Mouse (Mus musculus) layer of hippocampus, postnatal 10 days (tissue): ENCODE measurements around the gene Gm9945. TPM values are rescaled to one million over a fixed set of nuclear protein-coding genes. Genes with fewer than 3 reads are reported as not detected.

Experiments used
- DNase-seq, 2 experiments: peaks; one replicate each; pipeline ENCODE4 v3.0.0; 2021; ENCODE audit warnings: low spot score in 2 of 2
- long read RNA-seq: library from polyadenylated mRNA; stranded (forward); transcript quantifications from one replicate; pipeline ENCODE4 v2.0.0, GENCODE M21; 2023
- total RNA-seq, 2 experiments: library from RNA; stranded (reverse); gene quantifications; 2 replicates each; pipeline ENCODE4 v1.2.3; 2021

Gm9945 gene
- total RNA-seq = 1 to 10 TPM; 1.1 to 1.5 TPM
- long read RNA-seq, transcript Gm9945-201 (1 exons, 932 nt) = major isoform, 13 of 14 reads
- long read RNA-seq, partial matches to known transcripts = 0 of 14 reads
- long read RNA-seq, other reads (novel, unspliced or antisense) = 1 of 14 reads

- peak; percentile 56 to 70 for DNase-seq
These were observed at the start of gene Gm9945, which contains the start of gene Sowaha for GRCm38 (mm10) chr11:53479783-53480301. Gene Gm9945, plus strand, starts transcription at chr11:53480166. Gene Sowaha, minus strand, starts transcription at chr11:53480274.

- no peak for DNase-seq
These were observed 49.7 kb upstream of the Gm9945 start for GRCm38 (mm10) chr11:53430300-53430669.

GRCm38 (mm10) chr11:53430670-53431346 lies 49.2 kb upstream of the Gm9945 start, which contains the start of the genes Uqcrq and Gdf9:
Gene Uqcrq, minus strand, starts transcription at chr11:53430831.
Gene Gdf9, plus strand, starts transcription at chr11:53431023.
- peak; percentile 98 to 99 for DNase-seq

- DNase-seq = no peak
These were observed 48.5 kb upstream of the Gm9945 start for GRCm38 (mm10) chr11:53431347-53432056.

- DNase-seq = no peak
These were observed 46.9 kb upstream of the Gm9945 start for GRCm38 (mm10) chr11:53433057-53433456.

GRCm38 (mm10) chr11:53435504-53435903 lies 44.5 kb upstream of the Gm9945 start:
- DNase-seq = no peak

- no peak for DNase-seq
These were observed 43.6 kb upstream of the Gm9945 start for GRCm38 (mm10) chr11:53436338-53436737.

GRCm38 (mm10) chr11:53441921-53442320 lies 38.0 kb upstream of the Gm9945 start:
- no peak for DNase-seq

GRCm38 (mm10) chr11:53443861-53444260 lies 36.1 kb upstream of the Gm9945 start:
- no peak for DNase-seq

- DNase-seq = no peak
These were observed 34.4 kb upstream of the Gm9945 start for GRCm38 (mm10) chr11:53445562-53445961.

- DNase-seq = no peak
These were observed 33.8 kb upstream of the Gm9945 start for GRCm38 (mm10) chr11:53446183-53446582.

- no peak for DNase-seq
These were observed 32.0 kb upstream of the Gm9945 start for GRCm38 (mm10) chr11:53447996-53448395.

- no peak for DNase-seq
These were observed 31.4 kb upstream of the Gm9945 start for GRCm38 (mm10) chr11:53448529-53448928.

- DNase-seq = no peak
These were observed 29.8 kb upstream of the Gm9945 start for GRCm38 (mm10) chr11:53450070-53450705.

GRCm38 (mm10) chr11:53451361-53451760 lies 28.6 kb upstream of the Gm9945 start:
- DNase-seq = no peak

GRCm38 (mm10) chr11:53452396-53452795 lies 27.6 kb upstream of the Gm9945 start:
- DNase-seq = no peak

GRCm38 (mm10) chr11:53453031-53453430 lies 26.9 kb upstream of the Gm9945 start:
- no peak for DNase-seq

- peak; percentile 27 to 44 for DNase-seq
These were observed 23.2 kb upstream of the Gm9945 start, which contains the start of the genes Gm10447 and Shroom1 for GRCm38 (mm10) chr11:53456474-53457371. Gene Gm10447, minus strand, starts transcription at chr11:53457110. Gene Shroom1, plus strand, starts transcription at chr11:53457205.

- DNase-seq = no peak
These were observed 22.5 kb upstream of the Gm9945 start for GRCm38 (mm10) chr11:53457372-53457954.

- no peak for DNase-seq
These were observed 21.0 kb upstream of the Gm9945 start for GRCm38 (mm10) chr11:53458996-53459395.
